Mouse (Mus musculus): Measurements from ENCODE around the gene Exoc4. TPM values are rescaled to one million over a fixed set of nuclear protein-coding genes. Genes with fewer than 3 reads are reported as not detected.

The Exoc4 gene
- polyA plus RNA-seq, 1 experiment, result 40.1 TPM

DNA sequence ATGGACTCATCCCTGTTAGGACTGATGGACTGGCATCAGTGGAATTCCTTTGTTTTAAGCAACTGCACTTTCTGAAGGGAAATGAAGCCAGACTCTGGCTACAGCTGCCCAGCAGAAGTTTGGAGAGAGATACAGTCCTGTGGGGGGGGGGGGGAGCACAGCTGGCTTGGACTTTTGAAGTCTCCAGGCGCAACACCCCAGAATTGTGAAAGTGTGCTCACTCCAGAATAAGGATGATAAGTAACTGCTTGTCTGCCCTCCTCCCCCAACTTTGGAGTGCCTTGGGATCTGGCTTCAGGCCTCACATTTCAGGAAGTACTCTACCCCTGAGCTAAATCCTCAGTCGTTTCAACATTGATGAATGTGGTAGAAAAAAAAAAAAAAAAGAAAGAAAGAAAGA, 716.7 kb downstream of the Exoc4 start:
- TF ChIP-seq CEBPB (IDR thresholded peaks at IDR 0.05; ENCODE audit: insufficient read depth, poor library complexity, severe bottlenecking) (no peak), POLR2AphosphoS2 (IDR thresholded peaks at IDR 0.05; ENCODE audit: insufficient read length, low read depth) (no peak), USF1 (IDR thresholded peaks at IDR 0.05; ENCODE audit: low read depth) (no peak), POLR2A (IDR thresholded peaks at IDR 0.05; ENCODE audit: insufficient read length, low read depth) (no peak), REST (IDR thresholded peaks at IDR 0.05; ENCODE audit: insufficient read depth, insufficient read length) (no peak), TCF12 (IDR thresholded peaks at IDR 0.05; ENCODE audit: insufficient read depth, poor library complexity, severe bottlenecking) (no peak), MYOG (IDR thresholded peaks at IDR 0.05; ENCODE audit: control insufficient read depth in 1 of 3, insufficient read depth in 1 of 3, insufficient read length in 2 of 3, low read depth in 2 of 3) (no peak), TCF3 (IDR thresholded peaks at IDR 0.05; ENCODE audit: insufficient read length, low read depth) (no peak), E2F4 (IDR thresholded peaks at IDR 0.05; ENCODE audit: insufficient read depth) (no peak), MAX (IDR thresholded peaks at IDR 0.05; ENCODE audit: low read depth) (no peak), MYOD1 (IDR thresholded peaks at IDR 0.05; ENCODE audit: control insufficient read depth in 1 of 3, insufficient read length in 2 of 3, low read depth in 2 of 3) (no peak)
- no peaks in the 10 kb centered on the region for H3K79me2 ChIP-seq (ENCODE audit: control insufficient read depth, insufficient read depth)
- no peaks in the 10 kb centered on the region for H3K27me3 ChIP-seq (ENCODE audit: control insufficient read depth, insufficient read depth, insufficient read length)
- no peak overlapping the region for H3K4me2 ChIP-seq (ENCODE audit: low read depth)
- no peak overlapping the region for H3K4me3 ChIP-seq
- no peaks in the 10 kb centered on the region for H3K36me3 ChIP-seq (ENCODE audit: control insufficient read depth, insufficient read depth)
- no peak overlapping the region for H3ac ChIP-seq (ENCODE audit: control insufficient read depth, insufficient read length)

DNA sequence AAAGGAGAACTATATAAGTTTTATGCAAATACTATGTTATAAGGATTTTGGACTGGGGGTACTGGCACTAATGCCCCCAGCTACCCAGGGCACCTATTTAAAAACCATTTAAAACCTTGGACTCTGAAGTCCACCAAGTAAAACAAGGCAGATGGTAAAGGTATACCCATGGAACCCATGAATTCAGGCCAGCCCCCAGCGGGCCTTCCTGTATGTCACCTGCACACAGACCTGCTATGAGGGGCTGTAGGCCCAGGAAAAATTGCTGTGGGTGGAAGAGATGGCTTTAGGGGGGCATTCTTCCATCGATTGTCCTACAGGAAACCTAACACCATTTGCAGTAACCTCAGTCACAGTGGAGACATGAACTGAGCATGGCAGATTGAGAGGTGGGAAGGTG, 719.9 kb downstream of the Exoc4 start:
- Histone ChIP-seq H3K27me3 (ENCODE audit: control insufficient read depth, insufficient read depth, insufficient read length) (no peaks in the 10 kb centered on the region), H3K4me3 (no peak overlapping the region), H3K79me2 (ENCODE audit: control insufficient read depth, insufficient read depth) (no peaks in the 10 kb centered on the region), H3K4me2 (ENCODE audit: low read depth) (no peak overlapping the region), H3K36me3 (ENCODE audit: control insufficient read depth, insufficient read depth) (no peaks in the 10 kb centered on the region), H3ac (ENCODE audit: control insufficient read depth, insufficient read length) (no peak overlapping the region)
- TF ChIP-seq POLR2AphosphoS2 (IDR thresholded peaks at IDR 0.05; ENCODE audit: insufficient read length, low read depth), result no peak
- TF ChIP-seq TCF12 (IDR thresholded peaks at IDR 0.05; ENCODE audit: insufficient read depth, poor library complexity, severe bottlenecking), result no peak
- TF ChIP-seq USF1 (IDR thresholded peaks at IDR 0.05; ENCODE audit: low read depth), result no peak
- TF ChIP-seq MYOD1 (IDR thresholded peaks at IDR 0.05; ENCODE audit: control insufficient read depth in 1 of 3, insufficient read length in 2 of 3, low read depth in 2 of 3), result no peak
- no peak for TF ChIP-seq CEBPB (IDR thresholded peaks at IDR 0.05; ENCODE audit: insufficient read depth, poor library complexity, severe bottlenecking)
- TF ChIP-seq E2F4 (IDR thresholded peaks at IDR 0.05; ENCODE audit: insufficient read depth), result no peak
- no peak for TF ChIP-seq POLR2A (IDR thresholded peaks at IDR 0.05; ENCODE audit: insufficient read length, low read depth)
- no peak for TF ChIP-seq MYOG (IDR thresholded peaks at IDR 0.05; ENCODE audit: control insufficient read depth in 1 of 3, insufficient read depth in 1 of 3, insufficient read length in 2 of 3, low read depth in 2 of 3)

GRCm38 (mm10) chr6:33972801-33973200, 723.9 kb downstream of the Exoc4 start:
- TF ChIP-seq SRF (IDR thresholded peaks at IDR 0.05; ENCODE audit: control insufficient read depth, insufficient read length, low read depth) (no peak), E2F4 (IDR thresholded peaks at IDR 0.05; ENCODE audit: insufficient read depth) (no peak), MAX (IDR thresholded peaks at IDR 0.05; ENCODE audit: low read depth) (no peak)
- no peaks in the 10 kb centered on the region for H3K79me2 ChIP-seq (ENCODE audit: control insufficient read depth, insufficient read depth)

DNA sequence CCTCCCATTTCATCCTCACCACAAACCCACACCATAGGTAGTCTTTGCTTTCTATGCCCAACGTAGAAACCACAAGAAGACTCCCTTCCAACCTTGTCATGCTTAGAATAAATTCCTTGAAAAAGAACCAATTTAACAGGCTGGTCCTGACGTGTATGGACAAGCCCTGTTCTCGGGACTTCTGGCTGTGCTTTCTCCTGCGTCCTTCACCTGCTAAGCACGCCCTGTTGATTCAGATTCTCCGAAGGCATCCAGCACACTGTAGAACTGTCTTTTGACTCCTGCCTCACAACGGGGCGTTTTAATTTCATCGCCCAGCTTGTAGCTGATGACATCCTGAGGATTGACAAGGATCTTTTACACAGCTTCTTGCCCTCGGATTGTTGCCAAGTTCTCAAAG, 727.7 kb downstream of the Exoc4 start:
- Histone ChIP-seq H3K27me3 (ENCODE audit: control insufficient read depth, insufficient read depth, insufficient read length) (no peaks in the 10 kb centered on the region), H3K79me2 (ENCODE audit: control insufficient read depth, insufficient read depth) (no peaks in the 10 kb centered on the region), H3K4me3 (no peak overlapping the region), H3K36me3 (ENCODE audit: control insufficient read depth, insufficient read depth) (no peaks in the 10 kb centered on the region), H3ac (ENCODE audit: control insufficient read depth, insufficient read length) (no peak overlapping the region), H3K4me2 (ENCODE audit: low read depth) (no peak overlapping the region)
- TF ChIP-seq E2F4 (IDR thresholded peaks at IDR 0.05; ENCODE audit: insufficient read depth), result no peak
- TF ChIP-seq POLR2AphosphoS2 (IDR thresholded peaks at IDR 0.05; ENCODE audit: insufficient read length, low read depth), result no peak

More at GRCm38 (mm10) chr6:33972801-33973200, 723.9 kb downstream of the Exoc4 start:
- H3ac ChIP-seq (ENCODE audit: control insufficient read depth, insufficient read length), result no peak overlapping the region
- no peaks in the 10 kb centered on the region for H3K27me3 ChIP-seq (ENCODE audit: control insufficient read depth, insufficient read depth, insufficient read length)
- H3K36me3 ChIP-seq (ENCODE audit: control insufficient read depth, insufficient read depth), result no peaks in the 10 kb centered on the region
- H3K4me2 ChIP-seq (ENCODE audit: low read depth), result no peak overlapping the region
- H3K4me3 ChIP-seq, result no peak overlapping the region

DNA sequence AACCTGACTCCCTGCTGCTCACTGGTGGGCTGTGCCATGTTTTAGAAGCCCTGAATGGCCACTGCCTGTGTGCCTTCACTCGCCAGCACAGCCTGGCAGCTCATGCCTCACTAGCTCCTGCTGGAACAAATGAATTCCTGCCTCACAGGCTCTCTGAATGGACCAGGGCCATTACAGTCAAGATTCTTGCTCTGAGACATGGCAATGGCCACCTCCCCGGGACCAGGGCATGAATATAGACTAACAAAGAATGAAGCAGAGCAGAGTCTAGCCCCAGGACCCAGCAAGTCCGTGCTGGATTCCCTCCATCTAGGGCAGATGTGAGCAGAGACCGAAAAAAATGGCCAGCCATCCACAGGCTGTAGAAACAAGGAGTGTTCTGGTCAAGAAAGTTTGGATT, 728.6 kb downstream of the Exoc4 start:
- no peak overlapping the region for H3ac ChIP-seq (ENCODE audit: control insufficient read depth, insufficient read length)
- no peaks in the 10 kb centered on the region for H3K79me2 ChIP-seq (ENCODE audit: control insufficient read depth, insufficient read depth)
- H3K4me2 ChIP-seq (ENCODE audit: low read depth), result no peak overlapping the region
- no peaks in the 10 kb centered on the region for H3K27me3 ChIP-seq (ENCODE audit: control insufficient read depth, insufficient read depth, insufficient read length)
- H3K36me3 ChIP-seq (ENCODE audit: control insufficient read depth, insufficient read depth), result no peaks in the 10 kb centered on the region
- TF ChIP-seq MYOG (IDR thresholded peaks at IDR 0.05; ENCODE audit: control insufficient read depth in 1 of 3, insufficient read depth in 1 of 3, insufficient read length in 2 of 3, low read depth in 2 of 3) (no peak), CEBPB (IDR thresholded peaks at IDR 0.05; ENCODE audit: insufficient read depth, poor library complexity, severe bottlenecking) (no peak), MAX (IDR thresholded peaks at IDR 0.05; ENCODE audit: low read depth) (no peak), E2F4 (IDR thresholded peaks at IDR 0.05; ENCODE audit: insufficient read depth) (no peak), USF1 (IDR thresholded peaks at IDR 0.05; ENCODE audit: low read depth) (no peak), SRF (IDR thresholded peaks at IDR 0.05; ENCODE audit: control insufficient read depth, insufficient read length, low read depth) (no peak), MYOD1 (IDR thresholded peaks at IDR 0.05; ENCODE audit: control insufficient read depth in 1 of 3, insufficient read length in 2 of 3, low read depth in 2 of 3) (no peak), POLR2AphosphoS2 (IDR thresholded peaks at IDR 0.05; ENCODE audit: insufficient read length, low read depth) (no peak), TCF3 (IDR thresholded peaks at IDR 0.05; ENCODE audit: insufficient read length, low read depth) (no peak), POLR2A (IDR thresholded peaks at IDR 0.05; ENCODE audit: insufficient read length, low read depth) (no peak), TCF12 (IDR thresholded peaks at IDR 0.05; ENCODE audit: insufficient read depth, poor library complexity, severe bottlenecking) (no peak)
- H3K4me3 ChIP-seq, result no peak overlapping the region
